ENCODE assay signal across 9 mouse cellular contexts in the genomic region with DNA sequence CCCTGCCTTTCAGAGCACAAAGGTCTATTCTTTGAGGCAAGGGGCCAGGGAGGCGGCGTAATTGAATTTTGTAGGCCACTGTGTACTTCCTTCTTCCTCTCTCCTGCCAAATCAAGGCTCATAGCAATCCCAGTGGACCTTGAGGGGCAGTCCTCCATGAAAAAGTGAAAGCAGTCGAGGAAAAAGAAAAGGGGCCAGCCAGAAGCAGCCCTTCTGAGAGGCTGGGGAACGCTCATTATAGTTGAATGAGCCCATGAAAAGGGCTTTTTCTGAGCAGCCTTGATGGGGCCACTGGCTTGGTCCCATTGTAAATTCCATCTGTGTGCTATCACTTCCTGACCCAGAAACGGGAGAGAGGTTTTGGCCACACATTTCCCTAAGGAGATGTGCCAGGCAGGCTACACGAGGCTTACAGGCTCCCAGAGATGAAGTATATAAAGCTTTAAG. TPM values are rescaled to one million over a fixed set of nuclear protein-coding genes. Genes with fewer than 3 reads are reported as not detected.
A peak's percentile ranks its signal among the peaks of the same experiment; 100 is the strongest.
DNase-seq lines count a peak whose midpoint lies in the region; ATAC-seq lines count a peak whose summit lies in the region.
"Had no signal": no experiment of that assay in that cellular context is flagged by ENCODE, and none has a peak within 500 bp of the region (broad histone marks: within the 10 kb centered on the region; RNA-seq: fewer than 3 reads in every experiment).

No protein-coding gene starts in this region.

- ATAC-seq in hindbrain, embryonic 12.5 days (ENCODE audit: low FRiP score), result peak; percentile 86
- ATAC-seq in midbrain, embryonic 14.5 days (ENCODE audit: low FRiP score, low TSS enrichment), result peak; percentile 84

- peaks cover 26% of the 10 kb centered on the region for H3K4me1 ChIP-seq in hindbrain, embryonic 12.5 days
- H3K4me1 ChIP-seq in midbrain, embryonic 14.5 days (ENCODE audit: control insufficient read depth, insufficient read depth, low read length), result peaks cover 23% of the 10 kb centered on the region

- no peak overlapping the region for H3K4me3 ChIP-seq in hindbrain, embryonic 12.5 days
- H3K4me3 ChIP-seq in midbrain, embryonic 14.5 days (replicated peaks; ENCODE audit: low read depth, low read length), result no peak overlapping the region
- H3K4me3 ChIP-seq: megakaryocyte, embryonic 14.5 days had no signal

- peak; percentile 69 for DNase-seq in adrenal gland, postnatal 10 days
- DNase-seq in cerebellum, postnatal 25 days, result peak; percentile 24 to 48
- peak; percentile 83 for DNase-seq in gastrocnemius, adult 18-20 months (ENCODE audit: low spot score)
- peak; percentile 40 to 82 for DNase-seq in layer of hippocampus, postnatal 14 days (ENCODE audit: low spot score in 2 of 2)
- peak; percentile 79 for DNase-seq in midbrain, embryonic 14.5 days
- DNase-seq in testis, postnatal 10 days (ENCODE audit: low spot score), result peak; percentile 81
- DNase-seq in urinary bladder, adult 2 months (ENCODE audit: low spot score), result no peak

- H3K27ac ChIP-seq in hindbrain, embryonic 12.5 days, result peak overlapping the region; percentile 85
- H3K27ac ChIP-seq in midbrain, embryonic 14.5 days (replicated peaks; ENCODE audit: low read depth, low read length), result peak overlapping the region; percentile 69

- H3K27me3 ChIP-seq in hindbrain, embryonic 12.5 days, result no peaks in the 10 kb centered on the region
- no peaks in the 10 kb centered on the region for H3K27me3 ChIP-seq in midbrain, embryonic 14.5 days (ENCODE audit: control insufficient read depth, insufficient read depth, low read length)

- H3K9me3 ChIP-seq in hindbrain, embryonic 12.5 days (replicated peaks), result no peaks in the 10 kb centered on the region
- H3K9me3 ChIP-seq in midbrain, embryonic 14.5 days (ENCODE audit: control insufficient read depth, low read length), result peaks cover 2% of the 10 kb centered on the region; the same call in 1 of the 2 replicates

- 3% methylated on average over 6 of the region's 6 CpGs for WGBS in hindbrain, embryonic 12.5 days
- WGBS in midbrain, embryonic 14.5 days, result 2% methylated on average over 6 of the region's 6 CpGs

- no peaks in the 10 kb centered on the region for H3K36me3 ChIP-seq in hindbrain, embryonic 12.5 days
- H3K36me3 ChIP-seq in midbrain, embryonic 14.5 days (ENCODE audit: control insufficient read depth, insufficient read depth, low read length), result no peaks in the 10 kb centered on the region

- H3K4me2 ChIP-seq in hindbrain, embryonic 12.5 days (replicated peaks), result 0 out of 2 replicates have a peak overlapping the region, but pooled peaks have one; percentile 3
- H3K4me2 ChIP-seq in midbrain, embryonic 14.5 days (ENCODE audit: low read length), result no peak overlapping the region

- H3K9ac ChIP-seq in hindbrain, embryonic 12.5 days, result no peak overlapping the region
- no peak overlapping the region for H3K9ac ChIP-seq in midbrain, embryonic 14.5 days (replicated peaks; ENCODE audit: low read length)

RNA-seq across cellular contexts. Expression of gene Thumpd3, which starts 33.5 kb away (rescaled TPM):
- 10 to 100 TPM; 30.9 to 35.1 TPM for total RNA-seq in adrenal gland, postnatal 10 days (2021)
- 10 to 100 TPM; 14.2 to 14.5 TPM for total RNA-seq in gastrocnemius, adult 18-20 months (2021)
- polyA plus RNA-seq in hindbrain, embryonic 12.5 days (2016; fragmentation: Nextera tagmentation; extraction: Ambion mirVana), result 56.6 and 63.3 TPM in 2 replicates
- 10 to 100 TPM; 31.5 to 33.1 TPM for total RNA-seq in layer of hippocampus, postnatal 14 days (2021)
- polyA plus RNA-seq in midbrain, embryonic 14.5 days (2014; fragmentation: Nextera tagmentation; extraction: Ambion mirVana), result 48.3 and 50.0 TPM in 2 replicates
- 25.3 and 27.2 TPM in 2 replicates for polyA plus RNA-seq in urinary bladder, adult 2 months (2012; rRNA removed)
